Mouse (Mus musculus): Measurements from ENCODE around the gene Vmn2r85. TPM values are rescaled to one million over a fixed set of nuclear protein-coding genes. Genes with fewer than 3 reads are reported as not detected.

Gene Vmn2r85
- total and polyA plus RNA-seq, 3 experiments, result not detected

Other genes starting within 250 kb of the Vmn2r85 start
- not detected in 2 replicates for gene Olfr826, start 245.5 kb downstream of the Vmn2r85 start, total RNA-seq (2012; rRNA removed)
- gene Olfr826, start 245.5 kb downstream of the Vmn2r85 start, polyA plus RNA-seq (2012; ENCODE audit: insufficient read depth in 1 of 2, insufficient read length in 2 of 2, low read depth in 1 of 2, low replicate concordance in 2 of 2, missing spikeins in 1 of 2), result not detected
- not detected in 2 replicates for gene Olfr827, start 215.3 kb downstream of the Vmn2r85 start, total RNA-seq (2012; rRNA removed)
- not detected for gene Olfr827, start 215.3 kb downstream of the Vmn2r85 start, polyA plus RNA-seq (2012; ENCODE audit: insufficient read depth in 1 of 2, insufficient read length in 2 of 2, low read depth in 1 of 2, low replicate concordance in 2 of 2, missing spikeins in 1 of 2)
- not detected in 2 replicates for gene Neurod4, start 149.5 kb downstream of the Vmn2r85 start, total RNA-seq (2012; rRNA removed)
- not detected for gene Neurod4, start 149.5 kb downstream of the Vmn2r85 start, polyA plus RNA-seq (2012; ENCODE audit: insufficient read depth in 1 of 2, insufficient read length in 2 of 2, low read depth in 1 of 2, low replicate concordance in 2 of 2, missing spikeins in 1 of 2)
- 2.7 and 7.8 TPM in 2 replicates for gene Tespa1, start 106.8 kb downstream of the Vmn2r85 start, total RNA-seq (2012; rRNA removed)
- 1 to 10 TPM in 1 of 2 experiments, not detected in 1; 3.5 TPM for gene Tespa1, start 106.8 kb downstream of the Vmn2r85 start, polyA plus RNA-seq (2012; ENCODE audit: insufficient read depth in 1 of 2, insufficient read length in 2 of 2, low read depth in 1 of 2, low replicate concordance in 2 of 2, missing spikeins in 1 of 2)
- 0.03 TPM in 1 of 2 replicates, not detected in the other for gene Vmn2r84, start 35.4 kb downstream of the Vmn2r85 start, total RNA-seq (2012; rRNA removed)
- gene Vmn2r84, start 35.4 kb downstream of the Vmn2r85 start, polyA plus RNA-seq (2012; ENCODE audit: insufficient read depth in 1 of 2, insufficient read length in 2 of 2, low read depth in 1 of 2, low replicate concordance in 2 of 2, missing spikeins in 1 of 2), result under 1 TPM in 1 of 2 experiments, not detected in 1; 0.01 TPM
- gene Vmn2r86, start 26.3 kb upstream of the Vmn2r85 start, total RNA-seq (2012; rRNA removed), result not detected in 2 replicates
- gene Vmn2r86, start 26.3 kb upstream of the Vmn2r85 start, polyA plus RNA-seq (2012; ENCODE audit: insufficient read depth in 1 of 2, insufficient read length in 2 of 2, low read depth in 1 of 2, low replicate concordance in 2 of 2, missing spikeins in 1 of 2), result not detected
- gene Vmn2r87, start 67.7 kb upstream of the Vmn2r85 start, total RNA-seq (2012; rRNA removed), result not detected in 2 replicates
- gene Vmn2r87, start 67.7 kb upstream of the Vmn2r85 start, polyA plus RNA-seq (2012; ENCODE audit: insufficient read depth in 1 of 2, insufficient read length in 2 of 2, low read depth in 1 of 2, low replicate concordance in 2 of 2, missing spikeins in 1 of 2), result not detected